Mouse (Mus musculus) limb, embryonic 14.5 days (tissue): ENCODE data around the gene Dohh. TPM values are rescaled to one million over a fixed set of nuclear protein-coding genes. Genes with fewer than 3 reads are reported as not detected.

Experiments
- ATAC-seq: fragments of 200-750 bp; cut with Nextera tagmentation; 2 replicates; pipeline ENCODE4 v1.8.0; 2017; ENCODE audit warnings: low read depth, moderate number of reproducible peaks, moderate TSS enrichment; ENCODE audit not compliant: low FRiP score
- DNase-seq: peaks from one replicate; pipeline ENCODE4 v3.0.0-alpha.2; 2015; ENCODE audit warnings: low spot score
- H3K27ac ChIP-seq: fragments of 300-500 bp; sonication (generic); replicated peaks from 2 replicates; pipeline ENCODE4 v1.5.1; 2014; ENCODE audit warnings: low read depth, mild to moderate bottlenecking, low read length, moderate library complexity, mixed read lengths
- H3K27me3 ChIP-seq: fragments of 300-500 bp; sonication (generic); 2 replicates; pipeline ENCODE4 v1.6.1; 2014; ENCODE audit warnings: low read length, mixed read lengths; ENCODE audit not compliant: control insufficient read depth, insufficient read depth
- H3K36me3 ChIP-seq: fragments of 300-500 bp; sonication (generic); 2 replicates; pipeline ENCODE4 v1.6.1; 2014; ENCODE audit warnings: mild to moderate bottlenecking, low read length, moderate library complexity, mixed read lengths; ENCODE audit not compliant: control insufficient read depth, insufficient read depth
- H3K4me1 ChIP-seq: fragments of 300-500 bp; sonication (generic); 2 replicates; pipeline ENCODE4 v1.6.1; 2014; ENCODE audit warnings: antibody characterized with exemption, low read length, mixed read lengths; ENCODE audit not compliant: control insufficient read depth, insufficient read depth
- H3K4me2 ChIP-seq: fragments of 300-500 bp; sonication (generic); replicated peaks from 2 replicates; pipeline ENCODE4 v1.6.1; 2014; ENCODE audit warnings: low read depth, mild to moderate bottlenecking, low read length, moderate library complexity; ENCODE audit not compliant: severe bottlenecking
- H3K4me3 ChIP-seq: fragments of 300-500 bp; sonication (generic); replicated peaks from 2 replicates; pipeline ENCODE4 v1.5.1; 2014; ENCODE audit warnings: low read length
- H3K9ac ChIP-seq: fragments of 300-500 bp; sonication (generic); 2 replicates; pipeline ENCODE4 v1.6.1; 2014; ENCODE audit warnings: mild to moderate bottlenecking, low read depth, low read length, moderate library complexity; ENCODE audit not compliant: severe bottlenecking
- H3K9me3 ChIP-seq: fragments of 300-500 bp; sonication (generic); 2 replicates; pipeline ENCODE4 v1.6.1; 2016; ENCODE audit warnings: low read length; ENCODE audit not compliant: control insufficient read depth
- POLR2A ChIP-seq: fragments of 200-500 bp; IDR thresholded peaks from 2 replicates; pipeline ENCODE4 v1.8.0; 2012; ENCODE audit warnings: inconsistent platforms, mild to moderate bottlenecking, moderate library complexity, borderline replicate concordance; ENCODE audit not compliant: insufficient read depth, insufficient read length; ENCODE audit errors: extremely low read depth
- WGBS: fragments of 180-500 bp; shearing (Covaris S2); extraction: QIAGEN DNeasy Blood & Tissue Kit; methylation state at CpG from one replicate; pipeline ENCODE4 v1.1.7; 2014; 5-methylcytosine and 5-hydroxymethylcytosine counted together
- polyA plus RNA-seq, 2 experiments: library from polyadenylated mRNA; depleted of rRNA in 1 of 2; stranded (reverse) in 1 of 2; unstranded in 1 of 2; fragments of >200 nt; fragmentation: Nextera tagmentation in 1 of 2; extraction: Ambion mirVana in 1 of 2; gene quantifications; 2 replicates each; pipeline versions ENCODE4 v1.2.1 to v1.2.3; 2012 to 2014

The Dohh gene
- polyA plus RNA-seq, 2 experiments = 54.3 to 60.0 TPM

DNA sequence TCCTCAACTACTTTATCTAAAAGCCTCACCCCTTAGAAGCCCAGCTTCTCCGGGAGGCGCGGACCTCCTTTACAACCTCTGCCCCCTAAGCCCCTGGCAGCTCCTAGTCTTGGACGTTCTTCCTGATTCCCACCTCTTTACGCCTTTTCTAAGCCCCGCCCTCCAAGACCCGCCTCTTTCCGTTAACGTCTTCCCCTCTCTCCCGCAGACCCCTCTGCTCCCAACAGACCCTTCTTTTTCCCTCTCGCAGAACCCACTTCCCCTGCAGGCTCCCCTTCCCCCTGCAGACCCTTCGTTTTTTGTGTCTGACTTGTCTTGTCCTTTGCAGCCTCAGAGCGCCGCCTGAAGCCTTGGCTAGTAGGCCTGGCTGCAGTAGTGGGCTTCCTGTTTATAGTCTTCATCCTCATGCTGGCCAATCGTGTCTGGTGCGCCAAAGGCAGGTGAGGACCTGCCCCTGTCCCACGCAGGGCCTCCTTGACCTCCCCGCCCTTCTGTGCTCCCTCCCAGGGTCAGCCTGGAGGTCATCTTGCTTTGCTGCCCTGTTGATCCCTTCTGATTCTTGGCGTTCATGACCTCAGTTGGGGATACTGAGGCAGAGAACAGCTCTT, 9.3 kb downstream of the Dohh start:
- no peaks in the 10 kb centered on the region for H3K9me3 ChIP-seq
- H3K36me3 ChIP-seq = peaks cover 21% of the 10 kb centered on the region
- WGBS = 7% methylated on average over 19 of the region's 19 CpGs
- DNase-seq = no peak
- peak overlapping the region; percentile 48 for H3K9ac ChIP-seq
- peak overlapping the region; percentile 55 for H3K27ac ChIP-seq
- peak overlapping the region; percentile 52 for H3K4me2 ChIP-seq
- no peak for ATAC-seq
- peak overlapping the region; percentile 31 for H3K4me3 ChIP-seq
- no peaks in the 10 kb centered on the region for H3K27me3 ChIP-seq
- TF ChIP-seq POLR2A = no peak
- peaks cover 16% of the 10 kb centered on the region for H3K4me1 ChIP-seq

DNA sequence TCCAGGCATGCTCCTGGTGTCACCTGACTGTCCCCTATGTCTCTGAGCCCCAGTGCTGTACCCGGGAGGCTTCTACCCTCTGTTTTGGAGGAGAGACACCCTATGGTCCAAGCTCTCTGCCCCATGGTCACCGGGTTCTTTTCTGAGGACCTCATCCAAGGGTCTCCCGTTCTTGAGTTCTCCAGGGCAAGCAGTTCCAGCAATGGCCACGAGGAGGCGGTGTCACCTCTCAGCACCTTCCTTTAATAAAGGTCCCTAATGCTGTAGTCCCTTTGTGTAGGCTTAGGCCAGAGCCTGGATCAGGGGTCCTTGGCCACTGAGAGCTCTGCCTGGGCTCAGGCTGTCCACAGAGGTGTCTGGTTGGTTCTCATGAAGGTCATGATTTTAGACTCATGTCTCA, 10.9 kb downstream of the Dohh start:
- ATAC-seq (no peak), DNase-seq (no peak)
- no peaks in the 10 kb centered on the region for H3K9me3 ChIP-seq
- 14% methylated on average over 5 of the region's 5 CpGs for WGBS
- H3K4me2 ChIP-seq = no peak overlapping the region
- TF ChIP-seq POLR2A = no peak
- H3K27me3 ChIP-seq = no peaks in the 10 kb centered on the region
- H3K4me1 ChIP-seq = peaks cover 14% of the 10 kb centered on the region
- no peak overlapping the region for H3K4me3 ChIP-seq
- no peak overlapping the region for H3K27ac ChIP-seq
- peaks cover 27% of the 10 kb centered on the region for H3K36me3 ChIP-seq
- no peak overlapping the region for H3K9ac ChIP-seq

DNA sequence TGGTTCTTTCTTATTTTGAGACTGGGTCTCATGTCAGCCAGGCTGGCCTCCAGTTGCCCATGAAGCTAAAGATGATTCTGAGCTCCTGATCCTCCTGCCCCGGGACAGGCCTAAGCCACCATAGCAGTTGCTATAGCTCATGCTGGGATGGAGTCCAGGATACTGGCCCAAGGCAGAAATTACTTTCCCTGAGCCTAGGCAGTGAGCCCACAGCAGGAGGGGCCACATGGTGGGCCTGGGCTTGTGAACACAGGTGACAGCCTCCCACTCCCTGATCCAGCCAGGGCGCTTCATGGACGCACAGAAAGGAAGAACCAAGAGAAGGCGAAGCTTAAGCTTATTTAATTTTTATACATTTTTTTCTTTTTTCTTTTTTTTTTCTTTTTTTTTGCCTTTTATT, 11.6 kb downstream of the Dohh start:
- Histone ChIP-seq H3K9ac (no peak overlapping the region), H3K4me1 (peaks cover 15% of the 10 kb centered on the region), H3K27ac (no peak overlapping the region; the same call in 1 of the 2 replicates), H3K36me3 (peaks cover 34% of the 10 kb centered on the region), H3K27me3 (no peaks in the 10 kb centered on the region), H3K9me3 (no peaks in the 10 kb centered on the region), H3K4me3 (no peak overlapping the region), H3K4me2 (no peak overlapping the region)
- no peak for DNase-seq
- 85% methylated on average over 4 of the region's 4 CpGs for WGBS
- no peak for TF ChIP-seq POLR2A
- no peak for ATAC-seq

DNA sequence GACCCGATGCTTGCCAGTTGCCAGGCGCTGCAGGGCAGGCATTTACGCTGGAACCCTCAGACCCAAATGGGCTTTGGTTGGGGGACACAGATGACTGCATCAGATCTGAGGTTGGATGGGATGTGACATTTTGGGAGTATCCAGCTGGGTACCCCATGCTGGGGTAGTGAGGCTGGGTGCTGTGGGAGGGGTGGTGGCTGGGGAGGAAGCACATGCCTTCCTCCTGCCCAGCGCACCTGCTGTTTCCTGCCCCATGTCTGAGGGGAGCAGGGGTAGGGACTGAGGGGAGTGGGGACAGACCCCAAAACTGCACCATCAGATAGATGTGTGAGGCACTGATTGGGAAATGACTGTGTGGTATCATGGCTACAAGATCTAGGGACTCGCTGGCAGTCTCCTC, 12.5 kb downstream of the Dohh start:
- H3K4me2 ChIP-seq = no peak overlapping the region
- ATAC-seq (no peak), DNase-seq (no peak)
- peaks cover 24% of the 10 kb centered on the region for H3K4me1 ChIP-seq
- H3K27me3 ChIP-seq = no peaks in the 10 kb centered on the region
- no peaks in the 10 kb centered on the region for H3K9me3 ChIP-seq
- no peak overlapping the region for H3K4me3 ChIP-seq
- H3K9ac ChIP-seq = no peak overlapping the region
- no peak for TF ChIP-seq POLR2A
- 79% methylated on average over 5 of the region's 5 CpGs for WGBS
- H3K27ac ChIP-seq = no peak overlapping the region
- H3K36me3 ChIP-seq = peaks cover 38% of the 10 kb centered on the region

DNA sequence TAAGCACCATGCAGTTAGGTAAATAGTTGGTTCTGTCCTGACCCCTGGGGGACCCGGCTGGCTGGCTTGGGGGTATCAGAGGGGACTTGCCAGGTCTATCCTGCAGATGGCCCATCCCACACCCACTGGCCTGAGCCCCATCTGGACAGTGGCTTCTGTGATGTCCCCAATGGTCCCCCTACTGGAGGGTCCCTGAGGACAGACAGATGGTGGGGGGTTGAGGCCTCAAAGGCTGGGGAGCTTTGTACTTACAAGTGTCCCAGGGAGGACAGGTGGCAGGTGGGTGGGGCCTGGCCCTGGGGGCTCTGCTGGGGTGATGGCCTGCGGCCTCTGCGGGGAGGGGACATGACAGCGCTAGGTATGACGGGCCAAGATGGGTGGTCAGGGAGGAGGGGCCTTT, 15.1 kb downstream of the Dohh start:
- no peak for TF ChIP-seq POLR2A
- Histone ChIP-seq H3K4me2 (no peak overlapping the region), H3K4me3 (no peak overlapping the region), H3K36me3 (peaks cover 55% of the 10 kb centered on the region), H3K27me3 (no peaks in the 10 kb centered on the region), H3K27ac (no peak overlapping the region), H3K9ac (no peak overlapping the region), H3K4me1 (peaks cover 30% of the 10 kb centered on the region), H3K9me3 (no peaks in the 10 kb centered on the region)
- 60% methylated on average over 2 of the region's 5 CpGs for WGBS
- DNase-seq = no peak
- ATAC-seq = no peak

DNA sequence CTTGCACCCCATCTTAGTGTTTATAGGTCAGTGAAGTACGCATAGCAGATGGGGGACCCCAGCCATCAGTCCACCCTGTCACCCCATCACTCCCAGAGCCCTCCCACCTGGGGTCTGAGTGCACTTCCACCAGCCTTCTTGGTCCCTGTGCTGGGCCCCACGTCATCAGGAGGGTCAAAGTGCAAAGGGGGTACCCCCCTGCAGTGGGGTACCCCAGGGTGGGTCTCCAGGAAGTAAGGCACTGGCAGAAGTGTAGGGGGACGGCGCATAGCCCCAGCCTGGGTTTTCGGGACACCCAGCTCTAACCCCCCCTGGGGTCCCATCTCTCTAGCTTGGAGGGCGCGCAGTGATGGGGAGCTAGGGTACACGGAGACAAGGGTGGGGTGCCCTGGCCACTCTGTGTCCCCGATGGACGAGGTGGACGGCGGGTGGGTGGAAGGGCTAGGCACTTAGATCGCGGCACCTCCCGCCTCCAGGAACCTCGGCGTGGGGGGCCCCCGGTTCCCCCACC, 15.6 kb downstream of the Dohh start:
- H3K27ac ChIP-seq = no peak overlapping the region
- 81% methylated on average over 18 of the region's 18 CpGs for WGBS
- no peak for ATAC-seq

More for the DNA sequence above, 15.6 kb downstream of the Dohh start:
- Histone ChIP-seq H3K4me3 (no peak overlapping the region), H3K27me3 (no peaks in the 10 kb centered on the region), H3K9me3 (no peaks in the 10 kb centered on the region), H3K36me3 (peaks cover 60% of the 10 kb centered on the region), H3K4me2 (no peak overlapping the region), H3K9ac (no peak overlapping the region), H3K4me1 (peaks cover 33% of the 10 kb centered on the region)
- no peak for DNase-seq
- TF ChIP-seq POLR2A = no peak
